Mouse (Mus musculus): ENCODE measurements around the gene Sec61a1. TPM values are rescaled to one million over a fixed set of nuclear protein-coding genes. Genes with fewer than 3 reads are reported as not detected.

The Sec61a1 gene
- polyA plus RNA-seq, 1 experiment: 263 TPM

DNA sequence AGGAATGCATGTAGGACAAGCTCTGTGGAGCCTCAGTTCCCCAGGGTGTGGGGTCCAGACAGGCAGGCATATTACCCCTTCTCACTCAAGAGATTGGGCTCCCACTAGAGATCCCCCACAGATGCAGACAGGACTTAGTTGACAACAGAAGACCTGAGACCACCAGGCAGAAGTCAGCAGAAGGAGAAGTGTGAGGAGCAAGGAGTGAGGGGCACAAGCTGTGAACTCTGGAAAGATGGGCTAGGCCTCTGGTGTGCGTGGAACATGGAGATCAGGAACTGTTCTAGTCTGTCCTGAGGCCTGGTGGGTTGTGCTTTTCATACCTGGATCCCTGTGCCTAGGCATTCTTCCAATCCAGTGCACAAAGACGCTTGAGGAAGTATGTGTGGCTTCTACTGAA lies 31.2 kb upstream of the Sec61a1 start:
- Histone ChIP-seq H3K27ac (ENCODE audit: control insufficient read depth, insufficient read depth, low read depth, low read length) (no peak overlapping the region), H3K36me3 (ENCODE audit: control insufficient read depth, insufficient read depth, low read length) (no peaks in the 10 kb centered on the region)

DNA sequence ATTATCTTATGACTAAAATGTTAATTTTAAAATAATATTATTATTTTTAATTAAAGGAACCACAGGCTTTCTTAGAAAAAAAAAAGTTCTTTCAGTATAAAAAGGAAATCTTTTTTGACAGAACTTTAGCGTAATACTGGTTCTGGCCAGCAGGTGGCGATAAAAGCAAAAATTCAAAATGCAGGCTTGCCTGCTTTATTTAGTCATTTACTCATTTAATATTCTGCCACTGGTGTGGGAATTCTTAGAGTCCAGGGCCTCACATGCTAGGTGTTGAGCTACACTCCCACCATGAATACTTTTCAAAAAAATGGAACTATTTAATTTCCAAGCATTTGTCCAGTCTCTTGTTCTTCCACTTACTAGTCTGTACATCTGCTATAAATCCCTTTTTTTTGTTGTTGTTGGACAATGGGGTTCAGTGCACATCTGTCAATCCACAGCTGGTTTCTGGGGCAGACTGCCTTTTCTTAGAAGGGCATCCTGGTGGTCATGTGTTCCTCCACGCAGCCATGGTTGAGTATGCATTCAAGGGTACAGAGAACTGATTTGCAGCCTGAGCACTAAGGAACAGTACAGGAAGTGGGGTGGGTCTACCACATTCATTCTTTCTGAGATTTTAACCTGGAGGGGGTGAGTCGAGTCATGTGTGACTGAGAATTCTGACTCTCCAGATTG lies 30.6 kb upstream of the Sec61a1 start:
- no peaks in the 10 kb centered on the region for H3K36me3 ChIP-seq (ENCODE audit: control insufficient read depth, insufficient read depth, low read length)
- H3K27me3 ChIP-seq (ENCODE audit: control insufficient read depth, insufficient read depth, low read length): no peaks in the 10 kb centered on the region
- no peak overlapping the region for H3K27ac ChIP-seq (ENCODE audit: control insufficient read depth, insufficient read depth, low read depth, low read length)
- no peak overlapping the region for H3K4me3 ChIP-seq (ENCODE audit: control insufficient read depth, low read depth, low read length)
- no peaks in the 10 kb centered on the region for H3K4me1 ChIP-seq (ENCODE audit: control insufficient read depth, insufficient read depth, low read length)
- no peak for TF ChIP-seq CTCF (IDR thresholded peaks at IDR 0.05; ENCODE audit: control insufficient read depth, insufficient read depth, insufficient replicate concordance, low read depth, low read length)
- no peak for TF ChIP-seq POLR2A (IDR thresholded peaks at IDR 0.05; ENCODE audit: control insufficient read depth, low read depth, low read length)

More for the DNA sequence above, 31.2 kb upstream of the Sec61a1 start:
- Histone ChIP-seq H3K27me3 (ENCODE audit: control insufficient read depth, insufficient read depth, low read length) (no peaks in the 10 kb centered on the region), H3K4me3 (ENCODE audit: control insufficient read depth, low read depth, low read length) (no peak overlapping the region), H3K4me1 (ENCODE audit: control insufficient read depth, insufficient read depth, low read length) (no peaks in the 10 kb centered on the region)
- TF ChIP-seq CTCF (IDR thresholded peaks at IDR 0.05; ENCODE audit: control insufficient read depth, insufficient read depth, insufficient replicate concordance, low read depth, low read length) (no peak), POLR2A (IDR thresholded peaks at IDR 0.05; ENCODE audit: control insufficient read depth, low read depth, low read length) (no peak)

DNA sequence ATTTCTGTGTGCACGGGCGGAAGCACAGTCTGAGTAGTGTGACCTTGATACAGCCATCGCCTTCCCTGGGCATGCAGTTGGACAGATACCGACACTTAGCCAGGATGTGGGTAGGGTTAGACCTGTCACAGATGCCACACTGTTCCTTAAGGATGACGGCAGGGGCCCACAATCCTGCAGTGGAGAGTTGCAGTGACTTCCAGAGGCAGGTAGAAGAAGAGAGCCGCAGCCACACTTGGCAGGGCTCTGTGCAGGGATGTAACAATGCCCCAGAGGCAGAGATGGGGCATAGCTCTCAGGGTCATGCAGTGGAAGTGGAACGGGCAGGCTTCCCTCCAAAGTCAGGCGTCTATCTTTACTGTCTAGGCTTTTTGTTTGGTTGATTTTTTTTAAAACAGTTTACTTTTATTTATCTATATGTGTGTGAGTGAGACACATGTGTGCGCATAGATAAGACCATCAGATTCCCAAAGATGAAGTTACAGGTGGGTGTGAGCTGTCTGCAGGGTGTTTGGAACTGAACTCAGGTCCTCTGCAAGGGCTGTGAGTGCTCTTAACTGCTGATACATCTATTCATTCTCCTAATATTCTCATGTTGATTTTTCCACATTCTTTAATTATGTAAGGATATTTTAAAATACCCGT lies 29.8 kb upstream of the Sec61a1 start:
- Histone ChIP-seq H3K4me3 (ENCODE audit: control insufficient read depth, low read depth, low read length) (no peak overlapping the region), H3K36me3 (ENCODE audit: control insufficient read depth, insufficient read depth, low read length) (no peaks in the 10 kb centered on the region), H3K27me3 (ENCODE audit: control insufficient read depth, insufficient read depth, low read length) (no peaks in the 10 kb centered on the region), H3K27ac (ENCODE audit: control insufficient read depth, insufficient read depth, low read depth, low read length) (no peak overlapping the region), H3K4me1 (ENCODE audit: control insufficient read depth, insufficient read depth, low read length) (no peaks in the 10 kb centered on the region)
- TF ChIP-seq POLR2A (IDR thresholded peaks at IDR 0.05; ENCODE audit: control insufficient read depth, low read depth, low read length) (no peak), CTCF (IDR thresholded peaks at IDR 0.05; ENCODE audit: control insufficient read depth, insufficient read depth, insufficient replicate concordance, low read depth, low read length) (no peak)

DNA sequence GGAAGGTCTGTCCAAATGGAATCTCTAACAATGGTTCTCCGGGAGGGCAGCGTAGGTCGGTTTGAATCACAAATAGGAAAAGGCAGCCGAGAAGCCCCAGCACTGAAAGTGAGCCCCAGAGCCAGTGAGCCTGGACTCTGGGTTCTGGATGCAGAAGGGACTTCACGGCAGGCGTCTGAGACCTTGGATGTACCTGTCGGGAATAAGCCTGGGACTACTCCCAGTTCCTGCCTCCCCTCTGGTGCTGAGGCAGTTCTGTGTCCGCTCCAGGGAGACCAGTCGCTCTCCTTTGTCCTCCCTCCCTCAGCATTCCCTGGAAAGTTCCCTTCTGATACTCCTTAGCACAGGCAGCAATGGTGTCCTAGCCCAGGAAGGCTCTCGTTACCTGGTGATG lies 26.7 kb upstream of the Sec61a1 start:
- H3K27ac ChIP-seq (ENCODE audit: control insufficient read depth, insufficient read depth, low read depth, low read length): no peak overlapping the region
- TF ChIP-seq POLR2A (IDR thresholded peaks at IDR 0.05; ENCODE audit: control insufficient read depth, low read depth, low read length) (no peak), CTCF (IDR thresholded peaks at IDR 0.05; ENCODE audit: control insufficient read depth, insufficient read depth, insufficient replicate concordance, low read depth, low read length) (no peak)
- no peaks in the 10 kb centered on the region for H3K36me3 ChIP-seq (ENCODE audit: control insufficient read depth, insufficient read depth, low read length)
- no peaks in the 10 kb centered on the region for H3K4me1 ChIP-seq (ENCODE audit: control insufficient read depth, insufficient read depth, low read length)
- no peak overlapping the region for H3K4me3 ChIP-seq (ENCODE audit: control insufficient read depth, low read depth, low read length)
- H3K27me3 ChIP-seq (ENCODE audit: control insufficient read depth, insufficient read depth, low read length): no peaks in the 10 kb centered on the region

DNA sequence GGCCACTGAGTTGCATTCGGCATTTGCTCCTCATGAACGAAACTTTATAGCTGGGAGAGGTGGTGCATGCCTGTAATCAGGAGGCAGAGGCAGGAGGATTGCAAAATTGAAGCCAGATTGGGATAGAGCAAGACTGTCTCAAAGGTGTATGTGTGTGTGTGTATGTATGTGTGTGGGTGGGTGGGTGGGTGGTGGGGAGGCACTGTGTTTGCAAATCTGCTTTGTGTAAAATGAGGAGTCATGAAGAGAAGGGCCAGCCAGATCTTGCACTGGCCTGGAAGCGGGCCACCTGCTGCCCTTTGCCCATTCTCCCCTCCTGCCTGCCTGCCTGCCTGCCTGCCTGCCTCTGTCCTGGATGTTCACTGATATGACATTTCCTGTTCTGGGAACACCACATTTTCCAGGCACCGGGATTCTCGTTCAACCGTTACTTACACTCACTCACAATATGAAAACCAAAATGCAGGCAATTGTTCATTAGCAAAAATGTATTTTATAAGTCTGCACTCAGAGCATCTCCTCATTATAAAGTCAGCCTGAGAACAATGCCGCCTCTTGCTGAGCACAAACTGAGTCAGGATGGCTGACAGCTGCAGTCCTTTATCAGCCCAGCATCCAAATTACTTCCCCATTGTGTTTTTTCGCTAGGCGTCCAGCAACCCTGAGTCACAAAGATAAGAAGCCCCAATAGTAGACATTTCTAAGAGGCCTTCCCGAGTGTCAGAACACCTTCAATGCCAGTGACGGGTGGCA lies 26.1 kb upstream of the Sec61a1 start:
- TF ChIP-seq CTCF (IDR thresholded peaks at IDR 0.05; ENCODE audit: control insufficient read depth, insufficient read depth, insufficient replicate concordance, low read depth, low read length): no peak
- TF ChIP-seq POLR2A (IDR thresholded peaks at IDR 0.05; ENCODE audit: control insufficient read depth, low read depth, low read length): no peak
- H3K4me3 ChIP-seq (ENCODE audit: control insufficient read depth, low read depth, low read length): no peak overlapping the region
- no peak overlapping the region for H3K27ac ChIP-seq (ENCODE audit: control insufficient read depth, insufficient read depth, low read depth, low read length)
- H3K36me3 ChIP-seq (ENCODE audit: control insufficient read depth, insufficient read depth, low read length): no peaks in the 10 kb centered on the region
- H3K27me3 ChIP-seq (ENCODE audit: control insufficient read depth, insufficient read depth, low read length): no peaks in the 10 kb centered on the region
- no peaks in the 10 kb centered on the region for H3K4me1 ChIP-seq (ENCODE audit: control insufficient read depth, insufficient read depth, low read length)

DNA sequence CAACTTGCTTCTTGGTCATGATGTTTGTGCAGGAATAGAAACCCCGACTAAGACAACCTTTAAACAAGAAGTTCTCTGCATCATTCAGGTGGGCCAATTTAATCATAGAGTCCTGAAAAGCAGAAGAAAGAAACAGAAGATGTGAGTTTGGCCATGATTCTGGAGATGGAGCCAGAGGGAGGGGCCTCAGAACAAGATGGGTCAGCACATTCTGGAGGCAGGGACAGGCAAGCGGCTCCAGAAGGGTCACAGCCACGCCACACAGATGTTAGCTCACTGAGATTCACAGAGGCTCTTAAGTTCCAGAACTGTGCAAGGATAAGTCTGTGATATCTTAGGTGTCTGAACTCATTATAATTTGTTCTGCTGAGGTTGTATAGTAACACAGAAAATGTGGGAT lies 25.5 kb upstream of the Sec61a1 start:
- TF ChIP-seq POLR2A (IDR thresholded peaks at IDR 0.05; ENCODE audit: control insufficient read depth, low read depth, low read length) (no peak), CTCF (IDR thresholded peaks at IDR 0.05; ENCODE audit: control insufficient read depth, insufficient read depth, insufficient replicate concordance, low read depth, low read length) (no peak)
- no peaks in the 10 kb centered on the region for H3K27me3 ChIP-seq (ENCODE audit: control insufficient read depth, insufficient read depth, low read length)
- no peak overlapping the region for H3K27ac ChIP-seq (ENCODE audit: control insufficient read depth, insufficient read depth, low read depth, low read length)
- no peak overlapping the region for H3K4me3 ChIP-seq (ENCODE audit: control insufficient read depth, low read depth, low read length)
- H3K4me1 ChIP-seq (ENCODE audit: control insufficient read depth, insufficient read depth, low read length): no peaks in the 10 kb centered on the region
- no peaks in the 10 kb centered on the region for H3K36me3 ChIP-seq (ENCODE audit: control insufficient read depth, insufficient read depth, low read length)

DNA sequence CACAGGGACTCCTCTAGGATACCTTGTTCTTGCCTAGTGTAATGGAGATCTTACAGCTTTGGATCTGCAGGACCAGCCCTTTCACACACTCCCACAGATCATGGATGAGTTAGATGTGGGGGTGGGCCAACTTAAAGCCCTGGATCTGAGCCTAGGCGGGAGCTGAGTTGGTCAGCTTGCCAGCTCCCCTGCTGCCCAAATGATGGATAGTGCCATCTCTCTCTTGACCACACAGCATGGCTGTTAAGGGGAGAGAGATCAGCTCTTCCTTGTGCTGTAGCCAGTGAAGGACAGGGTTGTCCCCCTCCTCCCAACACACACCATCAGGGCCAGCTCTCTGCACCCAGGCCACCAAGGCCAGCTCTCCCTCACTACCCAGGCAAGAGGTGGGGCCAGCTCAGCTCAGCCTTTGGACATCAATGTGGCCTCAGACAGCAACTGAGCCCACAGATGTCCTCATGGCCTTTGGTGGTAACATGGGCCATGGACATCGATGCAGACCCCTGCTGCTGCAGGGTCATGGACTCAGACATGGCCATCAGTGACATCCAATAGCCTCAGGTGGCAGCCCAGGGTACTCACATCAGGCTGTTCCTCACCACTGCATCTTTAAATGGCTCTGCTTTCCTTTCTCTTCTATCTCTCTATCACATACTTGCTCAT lies 21.5 kb upstream of the Sec61a1 start:
- H3K4me3 ChIP-seq (ENCODE audit: control insufficient read depth, low read depth, low read length): no peak overlapping the region
- H3K4me1 ChIP-seq (ENCODE audit: control insufficient read depth, insufficient read depth, low read length): no peaks in the 10 kb centered on the region
- H3K36me3 ChIP-seq (ENCODE audit: control insufficient read depth, insufficient read depth, low read length): no peaks in the 10 kb centered on the region
- no peaks in the 10 kb centered on the region for H3K27me3 ChIP-seq (ENCODE audit: control insufficient read depth, insufficient read depth, low read length)
- no peak overlapping the region for H3K27ac ChIP-seq (ENCODE audit: control insufficient read depth, insufficient read depth, low read depth, low read length)
- TF ChIP-seq POLR2A (IDR thresholded peaks at IDR 0.05; ENCODE audit: control insufficient read depth, low read depth, low read length) (no peak), CTCF (IDR thresholded peaks at IDR 0.05; ENCODE audit: control insufficient read depth, insufficient read depth, insufficient replicate concordance, low read depth, low read length) (no peak)
